Mouse (Mus musculus) gastrocnemius, postnatal 4 days (tissue): ENCODE measurements around the gene Golga4. TPM values are rescaled to one million over a fixed set of nuclear protein-coding genes. Genes with fewer than 3 reads are reported as not detected.
"Not testable (repeated sequence)": the region's sequence is repeated elsewhere in the genome, so short reads cannot be mapped to it uniquely, and the experiment has no call there.

Experiments
- DNase-seq, 2 experiments: peaks; one replicate each; pipeline ENCODE4 v3.0.0; 2021 to 2022; ENCODE audit warnings: low spot score in 2 of 2, mixed read lengths in 2 of 2
- total RNA-seq, 2 experiments: library from RNA; stranded (reverse); gene quantifications; 2 replicates each; pipeline ENCODE4 v1.2.3; 2021

Gene Golga4
- total RNA-seq, 2 experiments from 2014 or later = 137 to 148 TPM

GRCm38 (mm10) chr9:118582757-118583156 is 76.7 kb downstream of the Golga4 start:
- DNase-seq = no peak

- DNase-seq = no peak
Measured at GRCm38 (mm10) chr9:118584838-118585237, 78.8 kb downstream of the Golga4 start.

GRCm38 (mm10) chr9:118585998-118586397 is 79.9 kb downstream of the Golga4 start:
- DNase-seq = no peak

GRCm38 (mm10) chr9:118587115-118587514 is 81.0 kb downstream of the Golga4 start:
- DNase-seq = no peak

GRCm38 (mm10) chr9:118589249-118589648 is 83.2 kb downstream of the Golga4 start:
- DNase-seq = no peak

GRCm38 (mm10) chr9:118590230-118590629 is 84.2 kb downstream of the Golga4 start:
- no peak for DNase-seq

GRCm38 (mm10) chr9:118591633-118592032 is 85.6 kb downstream of the Golga4 start:
- DNase-seq = no peak

GRCm38 (mm10) chr9:118592585-118593249 is 86.7 kb downstream of the Golga4 start:
- no peak for DNase-seq

GRCm38 (mm10) chr9:118593443-118593842 is 87.4 kb downstream of the Golga4 start:
- no peak for DNase-seq

GRCm38 (mm10) chr9:118596767-118597166 is 90.7 kb downstream of the Golga4 start:
- DNase-seq = no peak

- not testable (repeated sequence) for DNase-seq
Measured at GRCm38 (mm10) chr9:118600393-118600792, 94.3 kb downstream of the Golga4 start.

- no peak for DNase-seq
Measured at GRCm38 (mm10) chr9:118602576-118602975, 96.5 kb downstream of the Golga4 start.

- DNase-seq = peak; percentile 88 to 92
Measured at GRCm38 (mm10) chr9:118606148-118606816, 100.2 kb downstream of the Golga4 start, which contains the start of gene Itga9. TSS of gene Itga9 (plus strand) at chr9:118606690.

GRCm38 (mm10) chr9:118606817-118607371 is 100.8 kb downstream of the Golga4 start:
- DNase-seq = peak; percentile 27 to 55

GRCm38 (mm10) chr9:118607701-118608401 is 101.8 kb downstream of the Golga4 start:
- DNase-seq = no peak

GRCm38 (mm10) chr9:118608556-118608955 is 102.5 kb downstream of the Golga4 start:
- no peak for DNase-seq

GRCm38 (mm10) chr9:118610060-118610459 is 104.0 kb downstream of the Golga4 start:
- peak in 1 of 2 experiments; percentile 39 for DNase-seq

GRCm38 (mm10) chr9:118611111-118611541 is 105.1 kb downstream of the Golga4 start:
- DNase-seq = peak in 1 of 2 experiments; percentile 34

GRCm38 (mm10) chr9:118611958-118612581 is 106.0 kb downstream of the Golga4 start:
- DNase-seq = no peak

- no peak for DNase-seq
Measured at GRCm38 (mm10) chr9:118617237-118617636, 111.2 kb downstream of the Golga4 start.

GRCm38 (mm10) chr9:118618732-118619250 is 112.7 kb downstream of the Golga4 start:
- no peak for DNase-seq
